Mouse (Mus musculus): ENCODE measurements around the gene Dnajb12. TPM values are rescaled to one million over a fixed set of nuclear protein-coding genes. Genes with fewer than 3 reads are reported as not detected.

Gene Dnajb12
- total RNA-seq, 4 experiments from 2014 or later, result 38.1 to 44.8 (median 44.4) TPM

DNA sequence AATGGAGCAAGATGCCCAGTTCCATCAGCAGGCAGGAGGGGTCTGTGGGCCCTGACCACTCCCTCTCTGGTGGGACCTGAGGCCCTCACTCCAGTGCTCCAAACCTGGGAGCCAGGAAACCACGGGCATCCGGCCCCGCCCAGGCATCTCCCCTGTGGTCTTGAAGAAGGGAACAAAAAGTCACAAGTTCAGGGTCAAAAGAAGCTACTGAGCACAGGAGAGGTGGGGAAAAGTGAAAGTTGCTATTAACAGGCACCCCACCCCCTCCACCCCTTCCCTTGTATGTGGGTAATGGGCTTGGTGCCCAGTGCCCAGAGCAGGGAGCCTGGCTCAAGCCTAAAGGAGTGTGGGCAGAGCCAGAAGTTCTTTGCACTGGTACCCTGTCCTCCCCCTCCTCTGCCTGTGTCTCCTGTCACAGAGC is 17.6 kb downstream of the Dnajb12 start:
- DNase-seq (ENCODE audit: low spot score), result no peak

DNA sequence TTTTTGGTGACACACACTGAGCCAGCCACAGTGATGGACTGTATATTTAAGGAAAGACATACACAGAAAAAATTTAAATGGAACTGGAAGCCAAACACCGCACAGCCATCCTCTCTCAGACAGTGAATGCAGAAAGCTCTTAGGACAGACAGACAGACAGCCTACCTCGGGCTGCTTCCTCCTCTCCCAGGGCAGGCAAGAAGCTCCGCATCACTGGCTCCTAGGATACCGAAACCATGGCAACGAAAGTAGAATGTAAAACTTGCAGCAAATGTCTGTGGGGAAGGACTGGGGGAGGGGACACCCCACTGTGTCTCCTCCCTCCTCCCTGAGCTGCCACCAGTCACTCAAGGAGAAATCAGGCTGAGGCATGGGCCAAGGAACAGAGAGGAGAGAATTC is 18.2 kb downstream of the Dnajb12 start:
- no peak for DNase-seq (ENCODE audit: low spot score)

DNA sequence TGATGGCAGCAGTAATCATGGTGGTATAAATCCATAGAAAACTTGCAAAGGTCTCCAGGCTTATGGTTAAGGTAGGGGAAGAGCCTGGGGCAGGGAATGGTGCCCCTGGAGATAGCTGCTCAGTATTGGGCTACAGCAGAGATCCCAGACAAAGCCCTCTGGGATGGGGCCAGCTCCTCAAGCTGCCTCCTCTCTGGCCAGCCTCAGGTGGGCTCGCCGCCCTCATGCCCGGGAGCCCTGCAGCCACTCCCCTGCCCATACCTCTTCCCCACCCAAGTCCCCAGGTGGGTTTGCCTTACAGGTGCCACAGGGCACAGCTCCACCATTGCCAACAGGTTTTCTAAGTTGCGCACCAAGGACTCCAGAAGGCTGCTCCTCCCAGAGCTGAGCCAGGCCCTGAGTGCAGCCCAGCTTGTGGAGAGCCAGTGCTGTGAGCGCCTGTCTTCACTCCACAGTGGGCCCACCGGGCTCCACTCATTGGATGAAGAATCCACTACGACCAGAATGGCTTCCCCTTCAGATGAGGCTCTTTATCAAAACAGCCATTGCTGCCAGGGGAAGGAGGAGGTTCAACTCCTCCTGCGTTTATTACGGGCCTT is 18.9 kb downstream of the Dnajb12 start:
- no peak for DNase-seq (ENCODE audit: low spot score)

DNA sequence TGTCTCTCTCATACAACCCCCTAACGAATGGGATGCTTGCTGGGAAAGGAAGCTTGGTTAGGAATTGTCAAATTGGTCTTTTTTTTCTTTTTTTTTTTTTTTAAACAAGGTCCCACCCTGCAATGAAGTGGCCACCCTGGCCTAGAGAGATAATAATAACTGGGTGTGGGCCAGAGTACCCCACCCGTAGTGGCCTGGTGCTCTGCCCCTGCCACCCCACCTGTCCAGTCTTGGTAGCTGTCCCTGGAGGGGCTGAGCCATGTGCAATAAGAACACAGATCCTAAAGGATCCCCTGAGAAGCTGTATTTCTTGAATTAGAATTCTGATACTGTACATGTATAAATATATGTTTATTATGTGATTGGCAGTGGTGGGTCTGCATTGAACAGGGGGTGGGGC is 19.6 kb downstream of the Dnajb12 start:
- no peak for DNase-seq (ENCODE audit: low spot score)

DNA sequence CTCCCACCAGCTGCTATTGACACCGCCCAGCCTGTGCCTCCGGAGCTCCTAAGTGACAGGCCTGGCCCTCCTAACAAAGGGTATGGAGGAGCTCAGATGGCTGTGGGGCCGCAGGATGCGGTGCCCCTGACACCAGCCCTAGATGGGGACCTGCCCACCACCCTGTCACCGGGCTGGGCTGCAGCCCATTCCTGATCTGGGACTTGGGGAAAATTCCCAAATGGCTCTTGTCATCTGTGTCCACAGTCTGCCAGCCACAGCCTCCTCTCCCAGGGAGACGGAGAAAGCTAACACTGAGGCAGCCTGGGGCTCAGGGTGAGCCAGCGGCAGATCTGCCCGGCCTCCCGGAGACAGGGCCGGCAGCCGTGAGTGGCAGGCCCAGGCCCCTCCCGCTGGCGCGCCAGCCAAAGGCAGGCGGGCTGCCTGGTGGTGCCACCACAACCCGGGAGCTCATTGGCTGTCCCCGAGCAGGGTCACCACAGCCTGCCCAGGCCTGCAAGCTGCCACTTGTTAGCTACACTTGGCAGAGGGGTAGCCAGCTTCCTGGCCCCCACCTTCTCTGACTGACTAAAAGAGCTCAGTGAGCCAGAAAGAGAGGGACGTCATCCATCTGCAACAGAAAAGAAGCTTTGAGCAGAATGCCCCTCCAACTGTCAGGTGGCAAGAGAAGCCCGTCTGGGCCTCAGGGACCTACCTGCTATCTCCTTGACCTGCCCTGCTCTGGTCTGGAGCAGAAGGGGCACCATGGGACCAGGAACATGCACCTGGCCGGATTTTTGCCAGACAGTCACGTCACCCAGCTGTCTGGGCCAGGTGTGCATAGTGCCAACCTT is 20.2 kb downstream of the Dnajb12 start:
- peak; percentile 61 for DNase-seq (ENCODE audit: low spot score)

DNA sequence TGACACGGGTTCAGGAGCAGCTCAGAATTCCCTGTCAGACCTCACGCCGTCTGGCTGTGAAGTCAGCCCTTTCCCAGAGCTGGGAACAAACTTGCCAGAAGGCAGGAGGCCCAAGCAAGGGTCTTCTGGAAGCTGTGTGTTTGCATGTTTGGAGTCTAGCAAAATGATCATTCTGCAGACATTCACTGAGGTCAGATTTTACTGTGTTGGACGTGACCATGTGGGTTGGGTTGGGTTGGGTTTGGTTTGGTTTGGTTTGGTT is 20.7 kb downstream of the Dnajb12 start:
- no peak for DNase-seq (ENCODE audit: low spot score)

DNA sequence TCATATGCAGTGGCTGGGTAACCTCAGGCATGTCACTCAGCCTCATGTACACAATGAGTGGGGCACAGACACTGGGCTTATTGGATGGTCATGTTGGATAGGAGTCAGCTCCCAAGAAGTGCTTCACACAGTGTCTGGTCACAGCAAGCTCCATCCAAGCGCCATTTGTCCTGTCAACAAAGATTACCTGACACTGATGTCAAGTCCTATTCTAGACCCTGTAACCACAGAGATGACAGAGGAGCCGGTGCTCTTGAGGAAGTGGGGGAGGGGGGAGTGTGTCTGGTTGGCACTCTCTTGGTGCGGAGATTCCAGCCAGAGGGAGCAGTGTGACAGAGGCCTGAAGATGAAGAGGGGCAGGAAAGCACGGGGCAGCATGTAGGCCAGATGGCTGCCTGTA is 21.6 kb downstream of the Dnajb12 start:
- no peak for DNase-seq (ENCODE audit: low spot score)

DNA sequence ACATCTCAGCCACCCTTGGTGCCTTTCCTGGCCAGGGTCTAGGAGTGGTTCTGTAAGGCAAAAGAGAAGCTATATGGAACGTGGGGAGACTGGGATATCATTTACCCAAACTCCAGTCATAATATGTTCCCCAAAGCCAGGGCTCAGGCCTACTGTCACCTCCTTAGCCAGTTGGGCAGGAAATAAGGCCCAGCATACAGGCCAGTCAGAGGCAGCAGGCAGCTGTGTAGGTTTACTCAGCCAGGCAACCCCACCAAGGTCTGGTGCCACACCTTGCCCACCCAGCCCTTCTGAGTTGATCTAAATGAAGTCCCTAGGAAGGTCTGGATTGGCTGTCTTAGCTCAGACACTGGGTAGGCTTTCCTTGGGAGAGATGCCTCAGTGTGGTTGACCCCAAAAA is 22.1 kb downstream of the Dnajb12 start:
- no peak for DNase-seq (ENCODE audit: low spot score)

DNA sequence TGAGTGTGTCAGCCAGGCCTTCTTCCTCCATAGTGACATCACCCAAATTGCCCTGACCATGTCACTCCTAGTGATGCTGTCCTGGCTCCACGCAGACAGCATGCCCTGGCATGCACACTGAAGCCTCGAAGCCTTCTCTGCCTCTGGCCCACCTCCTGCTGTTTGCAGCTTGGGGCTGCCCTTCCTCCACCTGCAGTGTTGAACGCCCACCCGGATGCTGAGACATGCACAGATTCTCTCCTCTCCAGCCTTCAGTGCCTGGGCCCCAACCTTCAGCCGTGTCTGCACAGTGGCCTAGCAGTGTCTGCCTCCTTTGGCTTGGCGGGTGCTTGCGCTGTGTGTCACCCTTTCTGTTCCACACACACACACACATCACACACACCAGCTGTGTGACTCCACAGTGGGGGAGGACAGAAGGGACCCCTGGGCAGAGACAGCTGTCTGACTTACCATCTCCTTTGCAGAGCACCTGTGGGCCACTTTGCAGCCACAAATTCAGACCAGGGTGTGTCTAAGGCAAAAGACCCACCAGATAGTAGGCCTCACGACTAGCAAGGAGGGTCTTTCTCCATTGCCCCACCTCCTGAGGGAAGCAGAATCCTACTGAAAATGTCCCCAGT is 22.7 kb downstream of the Dnajb12 start:
- no peak for DNase-seq (ENCODE audit: low spot score)

DNA sequence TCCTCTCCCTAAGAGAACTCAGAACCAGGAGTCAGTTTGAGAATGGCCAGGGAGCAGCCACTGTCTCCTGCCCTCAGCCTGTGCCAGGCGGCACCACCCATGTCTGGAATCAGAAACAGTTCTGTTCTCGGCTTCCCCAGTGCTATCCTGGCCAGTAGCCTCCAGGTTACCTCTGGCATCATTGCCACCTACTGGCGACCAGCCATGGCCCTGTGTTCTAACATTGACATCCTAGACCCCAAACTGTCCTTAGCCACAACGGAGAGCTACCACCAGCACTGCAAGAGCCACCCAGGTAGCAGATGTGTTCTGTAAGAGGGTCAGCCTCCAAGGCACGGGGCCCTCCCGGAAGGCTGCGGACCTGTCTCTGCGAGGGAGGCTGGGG is 23.2 kb downstream of the Dnajb12 start:
- DNase-seq (ENCODE audit: low spot score), result no peak

DNA sequence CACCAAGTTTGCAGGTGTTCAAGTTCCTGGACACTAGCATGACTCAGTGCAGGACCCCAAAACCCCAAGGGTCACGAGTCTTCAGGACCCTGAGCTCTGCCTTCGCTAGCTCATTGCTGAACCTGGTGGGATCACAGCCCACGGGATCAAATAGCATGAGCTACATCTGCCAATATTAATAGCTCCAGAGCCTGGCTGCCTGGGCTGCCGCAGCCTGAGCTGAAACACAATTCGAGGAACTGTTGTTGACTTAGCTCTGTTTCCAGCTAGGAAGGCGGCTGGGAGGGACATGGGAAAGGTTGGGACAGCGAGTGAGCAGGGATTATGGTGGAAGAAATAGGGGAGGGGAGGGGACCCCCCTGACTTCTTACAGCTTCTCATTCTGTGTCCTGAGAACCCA is 23.8 kb downstream of the Dnajb12 start:
- DNase-seq (ENCODE audit: low spot score), result no peak

DNA sequence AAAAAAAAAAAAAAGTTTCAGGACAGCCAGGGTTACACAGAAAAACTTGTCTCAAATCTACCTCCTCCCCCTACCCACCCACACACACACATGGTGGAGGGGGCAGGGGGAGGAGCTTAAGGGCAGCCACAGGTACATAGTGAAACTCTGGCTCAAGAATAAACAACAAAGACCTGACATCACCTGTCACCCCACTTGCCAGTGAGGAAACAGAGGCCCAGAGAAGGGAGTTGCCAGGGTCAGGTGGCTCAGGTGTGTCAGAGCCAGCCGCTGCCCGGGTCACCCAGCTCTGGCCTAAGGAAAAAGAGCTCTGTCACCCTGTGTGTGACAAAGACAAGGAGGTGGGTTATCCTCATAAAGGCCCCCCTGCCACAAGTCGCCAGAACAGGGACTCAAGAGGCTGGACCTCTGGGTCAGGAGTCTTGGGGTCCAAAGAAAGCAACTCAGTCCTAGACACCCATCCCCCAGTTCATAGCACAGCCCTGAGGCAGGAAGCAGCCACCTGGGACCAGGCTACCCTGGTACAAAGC is 27.8 kb downstream of the Dnajb12 start:
- no peak for DNase-seq (ENCODE audit: low spot score)

DNA sequence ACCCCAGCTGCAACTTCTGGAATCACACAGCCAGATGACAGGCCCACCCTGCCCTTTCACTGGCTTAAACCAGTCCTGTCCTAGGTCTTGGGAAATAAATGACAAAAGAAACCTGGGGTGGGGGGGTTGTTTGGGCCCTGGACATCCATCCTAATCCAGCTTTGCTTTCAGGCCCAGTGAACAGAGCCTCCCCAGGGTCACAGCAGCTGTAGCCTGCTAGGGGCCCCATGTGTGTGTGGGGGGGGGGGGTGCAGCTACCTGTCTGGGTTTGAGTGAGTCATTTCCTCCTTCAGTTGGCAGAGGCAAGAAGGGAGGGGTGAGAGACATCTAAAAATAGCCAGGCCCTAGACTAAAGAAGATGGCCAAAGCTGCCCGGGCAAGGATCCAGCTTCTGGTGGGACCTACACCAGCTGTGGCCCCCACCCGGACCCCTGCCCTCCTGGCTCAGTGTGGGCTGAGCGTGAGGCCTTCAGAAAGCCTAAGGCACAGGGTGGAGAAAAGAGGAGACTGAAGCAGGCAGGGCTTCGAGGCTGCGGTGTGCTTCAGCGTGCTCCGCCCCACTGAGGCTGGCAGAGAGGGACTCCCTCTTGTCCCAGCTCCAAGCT is 28.4 kb downstream of the Dnajb12 start:
- no peak for DNase-seq (ENCODE audit: low spot score)

DNA sequence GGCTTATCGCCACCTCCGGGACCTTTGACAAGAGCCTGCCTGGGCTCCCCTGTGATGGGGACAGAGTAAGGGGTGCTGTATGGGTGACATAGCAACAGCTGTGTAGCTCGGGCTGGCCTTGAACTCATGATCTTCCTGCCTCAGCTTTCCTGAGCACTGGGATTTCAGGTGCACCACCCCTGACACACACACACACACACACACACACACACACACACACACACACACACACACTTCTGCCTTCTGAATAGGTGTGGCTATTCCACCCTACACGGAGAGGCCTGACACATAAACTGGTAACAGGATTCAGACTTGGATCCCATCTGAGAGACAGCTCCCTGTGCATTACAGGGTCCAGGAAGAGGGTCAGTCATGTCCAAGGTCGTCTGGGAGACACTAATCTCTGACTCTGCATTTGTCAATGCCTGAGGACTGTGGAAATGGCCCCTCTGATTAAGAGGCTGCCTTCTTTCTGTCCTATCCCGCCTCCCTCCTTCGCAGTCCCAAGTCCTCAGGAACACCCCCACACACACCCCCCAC is 29.5 kb downstream of the Dnajb12 start:
- DNase-seq (ENCODE audit: low spot score), result no peak

DNA sequence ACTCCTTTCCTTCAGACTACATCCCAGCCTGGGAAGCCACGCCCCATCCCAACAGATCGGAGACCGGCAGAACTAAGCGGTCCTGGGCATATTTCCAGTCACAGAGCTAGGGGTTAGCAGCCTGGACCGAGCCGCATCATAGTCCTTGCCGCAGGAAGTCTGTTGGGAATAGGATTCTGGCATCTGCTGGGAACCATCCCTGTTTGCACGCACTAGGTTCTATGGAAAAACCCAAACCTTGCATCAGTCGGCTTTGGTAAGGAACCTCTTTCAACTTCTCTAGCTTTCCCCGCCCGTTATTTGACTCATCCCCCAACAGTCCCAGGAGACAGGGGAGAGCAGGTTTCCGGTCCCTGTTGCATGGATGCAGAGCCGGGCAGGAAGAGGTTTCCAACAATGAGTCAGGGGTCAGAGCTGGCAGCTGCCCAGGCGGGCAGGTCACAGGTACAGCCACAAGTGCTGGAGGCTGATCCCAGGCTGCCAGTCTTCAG is 30.0 kb downstream of the Dnajb12 start:
- DNase-seq (ENCODE audit: low spot score), result peak; percentile 80

DNA sequence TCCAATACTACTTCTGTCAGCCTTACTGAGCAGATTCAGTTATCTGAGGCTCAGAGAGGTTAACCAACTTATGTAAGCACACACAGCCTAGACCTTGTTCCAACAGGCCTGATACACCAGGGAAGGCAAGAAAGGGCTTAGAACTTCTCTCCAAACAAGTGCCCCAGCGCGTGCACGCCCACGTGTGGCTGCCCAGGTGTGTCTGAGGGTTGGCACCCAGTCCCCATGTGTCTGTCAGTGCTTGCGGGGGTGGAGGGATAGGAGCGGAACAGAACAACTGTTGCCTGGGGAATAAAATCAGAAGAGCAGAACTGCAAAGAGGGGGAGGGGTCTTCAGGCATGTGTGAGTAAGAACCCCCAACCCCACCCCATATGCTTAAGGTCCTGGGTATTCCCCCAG is 31.7 kb downstream of the Dnajb12 start:
- no peak for DNase-seq (ENCODE audit: low spot score)

DNA sequence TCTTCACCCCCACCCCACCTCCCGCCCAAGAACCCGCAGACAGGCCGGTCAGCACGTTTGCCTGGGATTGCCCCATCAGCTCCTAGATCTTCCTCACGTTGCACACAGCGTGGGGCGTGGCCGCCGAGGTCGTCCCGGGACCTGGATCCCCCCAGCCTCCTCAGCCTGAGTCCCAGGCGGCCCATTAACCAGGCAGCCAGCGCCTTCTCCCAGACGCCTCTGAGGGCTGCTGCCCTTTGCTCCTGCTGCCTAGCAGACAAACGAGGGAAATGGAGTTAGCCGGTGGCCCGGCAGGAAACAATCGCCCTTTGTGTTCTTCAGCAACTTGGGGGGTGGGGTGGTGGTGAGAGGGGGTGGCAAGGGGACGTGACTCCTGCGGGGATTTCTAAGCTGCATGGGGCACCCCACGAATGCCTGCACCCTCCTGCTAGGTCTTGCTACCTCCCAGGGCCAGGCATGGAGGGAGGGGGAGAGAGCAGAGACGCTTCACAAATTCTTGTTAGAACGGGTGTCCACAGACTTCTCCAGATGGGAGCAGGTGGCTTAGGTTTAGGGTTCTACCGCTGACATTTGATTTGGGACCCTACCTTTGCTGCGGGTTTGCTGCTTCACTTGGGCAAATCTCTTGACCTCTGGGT is 32.3 kb downstream of the Dnajb12 start:
- peak; percentile 65 for DNase-seq (ENCODE audit: low spot score)

DNA sequence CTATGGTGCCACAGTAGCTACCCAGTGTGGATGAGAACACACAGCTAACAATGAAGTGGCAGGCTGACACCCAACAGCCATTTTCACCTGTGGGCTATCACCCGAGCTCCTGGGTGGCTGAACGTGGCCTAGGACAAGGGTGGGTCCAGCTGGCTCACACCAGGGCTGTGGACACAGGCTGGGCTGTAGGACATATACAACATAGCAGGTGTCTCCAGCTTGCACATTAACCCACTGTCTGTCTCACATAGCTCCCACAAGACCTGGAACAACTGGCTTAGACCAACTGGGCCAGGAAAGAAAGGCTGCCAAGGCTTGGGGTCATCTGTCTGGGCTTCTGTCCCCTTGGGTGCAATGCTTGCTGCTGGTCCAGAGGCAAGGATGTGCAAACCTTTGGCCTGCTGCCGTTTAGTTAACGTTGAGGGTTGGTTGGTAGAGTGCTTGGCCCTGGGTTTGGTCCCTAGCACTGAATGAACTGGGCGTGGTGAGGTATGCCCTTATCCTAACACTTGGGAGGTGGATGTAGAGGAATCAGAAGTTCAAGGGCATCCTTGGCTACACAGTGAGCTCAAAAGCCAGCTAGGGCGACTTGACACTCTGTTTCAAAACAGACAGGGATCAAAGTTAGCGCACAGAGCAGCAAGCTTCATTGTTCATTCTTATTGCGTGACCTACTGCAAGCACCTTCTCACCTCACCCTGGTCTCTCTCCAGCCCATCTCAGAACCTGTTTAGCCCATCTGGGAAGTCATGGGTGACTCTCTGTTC is 36.0 kb downstream of the Dnajb12 start:
- no peak for DNase-seq (ENCODE audit: low spot score)

DNA sequence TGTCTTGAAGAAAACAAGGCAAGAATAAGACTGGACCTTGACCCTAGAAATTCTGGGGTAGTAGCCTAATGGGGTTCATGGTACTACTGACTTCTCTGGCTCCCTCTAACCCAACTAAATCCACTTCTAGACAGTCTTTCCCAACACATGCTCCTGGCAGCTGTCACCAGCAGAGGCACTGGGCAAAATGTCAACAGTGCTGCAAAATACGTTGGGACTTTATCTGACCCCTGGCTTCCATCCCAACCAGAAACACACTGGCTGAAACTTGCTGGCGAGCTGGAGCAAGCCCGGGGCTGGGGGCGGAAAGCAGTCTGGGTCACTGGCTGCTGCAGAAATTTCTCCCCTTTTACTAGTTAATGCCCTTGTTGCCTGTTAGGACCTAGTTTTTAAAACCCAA is 36.8 kb downstream of the Dnajb12 start:
- DNase-seq (ENCODE audit: low spot score), result peak; percentile 87

DNA sequence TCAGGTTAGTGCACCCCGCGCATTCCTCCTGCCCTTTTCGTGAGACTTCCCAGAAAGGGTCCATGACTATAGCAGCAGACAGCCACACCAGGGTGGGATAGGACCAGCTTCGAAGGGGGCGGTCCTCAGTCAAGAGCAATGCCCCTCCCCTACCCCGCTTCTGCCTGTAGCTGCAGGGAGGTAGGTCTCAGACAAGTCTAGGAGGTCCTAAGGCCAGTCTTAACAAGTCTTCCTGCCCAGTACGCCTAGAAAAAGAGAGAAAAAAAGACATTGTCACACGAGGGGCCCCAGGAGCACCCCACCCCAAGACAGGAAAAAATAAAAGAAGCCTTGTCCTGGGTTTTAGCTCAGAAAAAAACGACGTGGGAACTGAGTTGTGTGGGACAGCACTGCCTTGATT is 37.3 kb downstream of the Dnajb12 start:
- DNase-seq (ENCODE audit: low spot score), result no peak

DNA sequence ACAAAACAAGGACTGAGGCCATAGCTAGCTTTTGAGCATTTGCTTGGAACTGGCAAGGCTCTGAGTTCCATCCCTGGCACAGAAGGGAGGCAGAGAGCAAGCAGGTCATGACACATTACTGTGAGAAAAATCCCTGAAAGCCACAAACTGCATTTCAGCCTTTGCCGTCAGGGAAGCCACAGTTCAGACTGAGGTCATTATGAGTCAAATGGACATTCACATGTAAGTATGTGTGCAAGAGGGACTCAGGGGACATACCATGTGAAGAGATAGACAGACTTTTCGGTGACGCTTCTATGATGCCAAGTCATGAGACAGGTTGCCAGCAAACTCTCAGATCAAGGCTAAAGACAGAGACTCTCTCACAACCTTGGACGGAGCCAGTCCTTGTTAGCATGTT is 38.8 kb downstream of the Dnajb12 start:
- DNase-seq (ENCODE audit: low spot score), result no peak
